Mouse (Mus musculus): Measurements from ENCODE around the gene Spata13. TPM values are rescaled to one million over a fixed set of nuclear protein-coding genes. Genes with fewer than 3 reads are reported as not detected.

Gene Spata13
- total and polyA plus RNA-seq, 3 experiments, result 0.39 to 1.5 TPM; not detected in 1

GRCm38 (mm10) chr14:60784427-60785315 is 150.9 kb downstream of the Spata13 start, which contains the start of gene Mipep:
Gene Mipep, plus strand, starts transcription at chr14:60784573.
- peak; percentile 95 for DNase-seq (ENCODE audit: low read depth, low spot score)
- no peak within 1 kb of the TSS for H3K27ac ChIP-seq (ENCODE audit: control insufficient read depth, low read depth, low read length)
- TF ChIP-seq USF2 (IDR thresholded peaks at IDR 0.05; ENCODE audit: borderline replicate concordance in 1 of 2, insufficient read depth in 1 of 2, low read depth in 1 of 2, low read length in 2 of 2) (no peak), JUND (IDR thresholded peaks at IDR 0.05; ENCODE audit: low read depth, low read length) (no peak), CHD1 (IDR thresholded peaks at IDR 0.05; ENCODE audit: low read depth, low read length) (no peak), TCF12 (IDR thresholded peaks at IDR 0.05; ENCODE audit: low read depth, low read length) (peak; percentile 62), RAD21 (IDR thresholded peaks at IDR 0.05; ENCODE audit: low read depth, low read length) (no peak), MEF2A (IDR thresholded peaks at IDR 0.05; ENCODE audit: extremely low read depth, insufficient replicate concordance, low read depth, low read length, poor library complexity, severe bottlenecking) (no peak), MYB (IDR thresholded peaks at IDR 0.05; ENCODE audit: low read depth, low read length) (peak; percentile 22; the same call in 1 of the 2 replicates), BHLHE40 (IDR thresholded peaks at IDR 0.05; ENCODE audit: borderline replicate concordance, low read depth, low read length) (no peak), KAT2A (conservative IDR thresholded peaks at IDR 0.05; ENCODE audit: low read depth, low read length) (peak; percentile 44; the same call in 1 of the 2 replicates), POLR2A (IDR thresholded peaks at IDR 0.05; ENCODE audit: control insufficient read depth in 1 of 2, insufficient read depth in 1 of 2, low read depth in 1 of 2, low read length in 2 of 2, poor library complexity in 1 of 2) (peak; percentile 71 to 79), HCFC1 (IDR thresholded peaks at IDR 0.05; ENCODE audit: low read depth, low read length) (peak; percentile 88), NRF1 (IDR thresholded peaks at IDR 0.05; ENCODE audit: insufficient read depth, low read depth, low read length, poor library complexity, severe bottlenecking) (0 out of 2 replicates have a peak, but pooled peaks have one; percentile 26), ZC3H11A (IDR thresholded peaks at IDR 0.05; ENCODE audit: low read depth, low read length) (no peak), USF1 (IDR thresholded peaks at IDR 0.05; ENCODE audit: low read depth, low read length) (no peak), MAFK (IDR thresholded peaks at IDR 0.05; ENCODE audit: borderline replicate concordance, low read depth, low read length) (no peak), SMC3 (IDR thresholded peaks at IDR 0.05; ENCODE audit: low read depth, low read length) (no peak), POLR2AphosphoS2 (IDR thresholded peaks at IDR 0.05; ENCODE audit: low read length) (no peak), POLR2AphosphoS5 (IDR thresholded peaks at IDR 0.05; ENCODE audit: borderline replicate concordance, low read depth, low read length) (no peak), MAZ (IDR thresholded peaks at IDR 0.05; ENCODE audit: low read depth, low read length) (peak; percentile 60; the same call in 1 of the 2 replicates), MXI1 (IDR thresholded peaks at IDR 0.05; ENCODE audit: low read depth, low read length) (peak; percentile 97), CHD2 (IDR thresholded peaks at IDR 0.05; ENCODE audit: low read length) (no peak), ZKSCAN1 (IDR thresholded peaks at IDR 0.05; ENCODE audit: low read depth, low read length) (no peak), NELFE (IDR thresholded peaks at IDR 0.05; ENCODE audit: low read depth, low read length) (peak; percentile 55), TAL1 (IDR thresholded peaks at IDR 0.05; ENCODE audit: low read length) (no peak), SIN3A (IDR thresholded peaks at IDR 0.05; ENCODE audit: low read length) (peak; percentile 99), GABPA (IDR thresholded peaks at IDR 0.05; ENCODE audit: low read depth, low read length) (peak; percentile 83; the same call in 1 of the 2 replicates), TBP (IDR thresholded peaks at IDR 0.05; ENCODE audit: low read depth, low read length) (peak; percentile 64; the same call in 1 of the 2 replicates), ETS1 (IDR thresholded peaks at IDR 0.05; ENCODE audit: low read depth, low read length) (peak; percentile 36; the same call in 1 of the 2 replicates), CTCF (IDR thresholded peaks at IDR 0.05 in 2 of 3, conservative IDR thresholded peaks at IDR 0.05 in 1 of 3; ENCODE audit: control insufficient read depth in 1 of 3, insufficient read depth in 1 of 3, low read depth in 2 of 3, low read length in 3 of 3, poor library complexity in 1 of 3, severe bottlenecking in 1 of 3) (peak; percentile 73 to 88 (median 81)), MAX (IDR thresholded peaks at IDR 0.05; ENCODE audit: low read length) (peak; percentile 86), RCOR1 (IDR thresholded peaks at IDR 0.05; ENCODE audit: low read depth, low read length) (0 out of 2 replicates have a peak, but pooled peaks have one; percentile 24), ZMIZ1 (IDR thresholded peaks at IDR 0.05; ENCODE audit: low read depth, low read length) (no peak), UBTF (IDR thresholded peaks at IDR 0.05; ENCODE audit: borderline replicate concordance, insufficient read depth, low read depth, low read length) (no peak), EP300 (IDR thresholded peaks at IDR 0.05; ENCODE audit: low read depth in 1 of 2, low read length in 2 of 2) (0 out of 4 replicates have a peak, but pooled peaks of 1 of the 2 experiments have one; percentile 13)

More at GRCm38 (mm10) chr14:60784427-60785315, 150.9 kb downstream of the Spata13 start, which contains the start of gene Mipep:
- Histone ChIP-seq H3K4me3 (ENCODE audit: control insufficient read depth in 1 of 2, insufficient read depth in 1 of 2, low read depth in 2 of 2, low read length in 2 of 2) (peak within 1 kb of the TSS; percentile 89 to 90), H3K9me3 (replicated peaks; ENCODE audit: insufficient read depth, low read length) (no peaks in the 10 kb centered on the region), H3K79me2 (ENCODE audit: control insufficient read depth, insufficient read depth, low read length, poor library complexity) (peaks cover 4% of the 10 kb centered on the region; the same call in 1 of the 2 replicates), H3K27me3 (ENCODE audit: control insufficient read depth in 1 of 2, insufficient read depth in 2 of 2, low read length in 2 of 2) (no peaks in the 10 kb centered on the region), H3K36me3 (ENCODE audit: control insufficient read depth in 1 of 2, insufficient read depth in 2 of 2, low read length in 2 of 2) (peaks cover 0 to 8% of the 10 kb centered on the region in 2 experiments; a peak in 2 of 4 replicates), H3K9ac (ENCODE audit: control insufficient read depth, low read depth, low read length, poor library complexity, severe bottlenecking) (peak within 1 kb of the TSS; percentile 78), H3K4me1 (ENCODE audit: control insufficient read depth in 1 of 2, insufficient read depth in 2 of 2, low read length in 2 of 2) (peaks cover 0 to 7% of the 10 kb centered on the region in 2 experiments; a peak in 2 of 4 replicates)

All from MEL (cell line).